Mouse (Mus musculus): ENCODE results near the gene Ssu2.

Gene Ssu2

DNA sequence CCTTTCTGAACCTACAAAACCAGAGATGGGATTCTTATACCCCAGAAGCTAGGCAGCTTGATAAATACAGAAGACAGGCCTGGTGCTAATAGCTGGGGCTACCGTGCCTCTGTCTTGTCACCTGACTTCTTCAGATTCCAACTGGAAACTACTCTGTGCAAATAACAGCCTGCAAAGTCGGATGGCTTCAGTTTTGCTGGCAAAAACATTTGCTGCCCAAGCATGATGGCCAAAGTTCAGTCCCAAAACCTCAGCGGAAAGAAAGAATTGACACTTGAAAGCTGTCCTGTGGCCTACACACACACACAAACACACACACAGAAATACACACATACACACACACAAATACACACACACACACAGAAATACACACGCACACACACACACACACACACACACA lies 48.8 kb downstream of the Ssu2 start:
- DNase-seq = no peak

GRCm38 (mm10) chr6:112337667-112338066 lies 50.2 kb downstream of the Ssu2 start:
- DNase-seq = no peak

GRCm38 (mm10) chr6:112333930-112334329 lies 53.9 kb downstream of the Ssu2 start:
- DNase-seq = peak; percentile 14

DNA sequence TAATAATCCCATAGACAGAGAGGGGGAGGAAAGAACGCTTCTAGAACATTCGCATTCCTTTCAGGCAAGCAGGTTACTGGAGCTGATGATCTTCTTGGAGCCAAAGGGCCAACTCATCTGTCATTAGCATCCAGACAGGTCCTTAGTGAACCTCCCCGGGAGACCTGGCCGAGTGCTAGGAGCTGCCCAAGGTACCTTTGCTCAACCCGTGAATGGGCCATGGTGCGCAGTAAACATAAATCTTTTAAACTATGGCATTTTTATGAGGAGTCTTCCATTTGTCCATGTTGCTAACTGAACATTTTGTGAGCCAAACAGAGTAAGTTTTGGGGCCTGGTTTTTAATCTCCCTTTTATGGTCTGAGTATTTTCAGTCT lies 56.6 kb downstream of the Ssu2 start:
- no peak for DNase-seq

DNA sequence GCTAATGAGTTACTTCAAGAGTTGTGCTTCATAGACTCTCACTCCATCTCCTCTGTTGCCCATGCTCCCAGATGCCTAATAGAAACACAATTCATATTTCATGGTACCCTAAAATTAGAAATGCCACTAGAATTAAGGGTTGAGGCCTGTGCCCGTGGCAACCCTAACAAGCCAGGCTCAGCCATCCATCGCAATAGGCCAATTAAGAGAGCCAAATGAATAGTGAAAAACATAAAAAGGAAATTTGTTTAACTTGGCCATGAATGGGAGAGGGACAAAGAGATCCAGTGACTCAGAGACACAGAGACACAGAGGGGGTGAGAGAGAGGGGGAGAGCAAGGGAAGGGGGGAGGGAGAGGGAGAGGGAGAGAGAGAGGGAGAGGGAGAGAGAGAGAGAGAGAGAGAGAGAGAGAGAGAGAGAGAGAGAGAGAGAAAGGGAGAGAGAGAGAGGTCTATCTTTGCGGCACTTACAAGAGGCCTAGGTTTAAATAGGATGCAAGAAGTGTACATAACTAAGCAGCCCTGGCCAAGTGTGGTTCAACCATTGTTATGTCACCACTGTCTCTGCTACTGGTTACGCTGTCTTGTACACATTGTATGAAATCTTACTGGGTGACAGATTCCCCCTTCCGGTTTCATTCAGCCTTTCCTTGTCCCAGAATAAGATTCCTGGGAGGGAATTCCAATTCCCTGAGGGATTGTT lies 57.2 kb downstream of the Ssu2 start:
- DNase-seq = no peak

DNA sequence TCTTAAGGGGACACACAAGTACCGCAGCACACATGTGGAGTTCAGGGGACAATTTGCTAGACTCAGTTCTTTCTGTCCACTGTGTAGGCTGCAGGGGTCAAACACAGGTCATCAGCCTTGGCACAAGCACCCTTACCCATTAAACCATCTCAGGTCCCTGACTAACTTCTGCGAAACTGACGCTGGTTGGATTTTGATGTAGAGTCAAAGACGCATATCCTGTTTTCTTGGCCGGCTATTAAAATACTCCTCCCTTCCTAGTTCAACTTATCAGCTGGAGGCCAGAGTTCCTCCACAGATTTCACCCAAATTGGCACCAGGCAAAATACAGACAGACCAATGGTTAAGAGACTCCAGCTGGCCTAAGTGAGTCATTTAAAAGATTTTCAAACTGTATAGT lies 60.0 kb downstream of the Ssu2 start:
- no peak for DNase-seq

DNA sequence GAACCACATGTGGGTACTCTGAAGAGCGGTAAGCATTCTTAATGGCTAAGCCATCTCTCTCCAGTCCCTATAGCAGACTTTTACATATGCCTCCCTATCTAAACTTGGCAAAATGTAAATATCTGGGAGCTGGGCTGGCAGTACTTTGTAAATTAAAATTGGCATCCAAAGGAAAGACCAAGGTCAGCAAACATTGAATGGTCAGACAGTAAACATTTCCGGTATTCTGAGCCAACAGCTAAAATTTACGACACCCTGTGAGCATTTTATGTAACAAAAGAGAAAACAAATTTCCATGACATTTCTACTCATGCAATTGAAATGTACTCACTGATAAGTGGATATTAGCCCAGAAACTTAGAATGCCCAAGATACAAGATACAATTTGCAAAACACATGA lies 62.6 kb downstream of the Ssu2 start:
- DNase-seq = no peak

- no peak for DNase-seq
Observed at GRCm38 (mm10) chr6:112322916-112323315, 64.9 kb downstream of the Ssu2 start.

GRCm38 (mm10) chr6:112320679-112321078 lies 67.1 kb downstream of the Ssu2 start:
- no peak for DNase-seq

GRCm38 (mm10) chr6:112319449-112319848 lies 68.4 kb downstream of the Ssu2 start:
- DNase-seq = no peak

GRCm38 (mm10) chr6:112311385-112311784 lies 76.4 kb downstream of the Ssu2 start:
- DNase-seq = no peak

GRCm38 (mm10) chr6:112309330-112309938 lies 78.4 kb downstream of the Ssu2 start:
- DNase-seq = no peak
